Mouse (Mus musculus): Measurements from ENCODE around the gene Olfr1458. TPM values are rescaled to one million over a fixed set of nuclear protein-coding genes. Genes with fewer than 3 reads are reported as not detected.

Olfr1458 gene
- total RNA-seq (2023): not detected

GRCm38 (mm10) chr19:13106675-13107074, at the start of gene Olfr1458:
Gene Olfr1458 (minus strand): TSS chr19:13106775.

GRCm38 (mm10) chr19:13149449-13149848, 42.9 kb upstream of the Olfr1458 start, which contains the start of gene Olfr1459:
Gene Olfr1459 (minus strand): TSS chr19:13149549.

GRCm38 (mm10) chr19:13097791-13098190, 8.8 kb downstream of the Olfr1458 start, which contains the start of gene Olfr1457:
Gene Olfr1457 (minus strand): TSS chr19:13097891.

GRCm38 (mm10) chr19:13060310-13060709, 46.3 kb downstream of the Olfr1458 start, which contains the start of gene Olfr1454:
Gene Olfr1454 (plus strand): TSS chr19:13060610.

Other genes starting within 250 kb of the Olfr1458 start
- under 1 TPM; 0.58 to 0.68 TPM for gene Olfr1444, start 249.5 kb downstream of the Olfr1458 start, total RNA-seq (2023)
- gene Olfr1445, start 222.9 kb downstream of the Olfr1458 start, total RNA-seq (2023): not detected
- not detected for gene Olfr1446, start 213.3 kb downstream of the Olfr1458 start, total RNA-seq (2023)
- not detected for gene Olfr1447, start 203.0 kb downstream of the Olfr1458 start, total RNA-seq (2023)
- not detected for gene Olfr1448, start 182.4 kb downstream of the Olfr1458 start, total RNA-seq (2023)
- gene Olfr1449, start 175.9 kb downstream of the Olfr1458 start, total RNA-seq (2023): not detected
- not detected for gene Olfr1450, start 156.5 kb downstream of the Olfr1458 start, total RNA-seq (2023)
- not detected for gene Olfr1451, start 111.8 kb downstream of the Olfr1458 start, total RNA-seq (2023)
- gene Olfr1453, start 78.4 kb downstream of the Olfr1458 start, total RNA-seq (2023): not detected
- not detected for gene Olfr1454, start 46.2 kb downstream of the Olfr1458 start, total RNA-seq (2023)
- gene Olfr1457, start 8.9 kb downstream of the Olfr1458 start, total RNA-seq (2023): not detected
- under 1 TPM; 0.12 to 0.24 TPM for gene Olfr1459, start 42.8 kb upstream of the Olfr1458 start, total RNA-seq (2023)
- gene Olfr1461, start 56.2 kb upstream of the Olfr1458 start, total RNA-seq (2023): not detected
- not detected for gene Olfr1462, start 79.0 kb upstream of the Olfr1458 start, total RNA-seq (2023)
- gene Olfr1463, start 124.6 kb upstream of the Olfr1458 start, total RNA-seq (2023): not detected
- gene Olfr1465, start 208.8 kb upstream of the Olfr1458 start, total RNA-seq (2023): not detected
- gene Olfr1466, start 232.1 kb upstream of the Olfr1458 start, total RNA-seq (2023): not detected